Mouse (Mus musculus) kidney, postnatal 4 days (tissue): Measurements from ENCODE around the gene Kif14.

Experiments
- DNase-seq, 2 experiments: peaks; one replicate each; pipeline ENCODE4 v3.0.0; 2021; ENCODE audit warnings: mixed read lengths in 2 of 2

Kif14 gene

GRCm38 (mm10) chr1:136466143-136466811 lies at the start of gene Kif14:
Gene Kif14 (plus strand): TSS chr1:136466343.
- peak; percentile 97 to 98 for DNase-seq

DNA sequence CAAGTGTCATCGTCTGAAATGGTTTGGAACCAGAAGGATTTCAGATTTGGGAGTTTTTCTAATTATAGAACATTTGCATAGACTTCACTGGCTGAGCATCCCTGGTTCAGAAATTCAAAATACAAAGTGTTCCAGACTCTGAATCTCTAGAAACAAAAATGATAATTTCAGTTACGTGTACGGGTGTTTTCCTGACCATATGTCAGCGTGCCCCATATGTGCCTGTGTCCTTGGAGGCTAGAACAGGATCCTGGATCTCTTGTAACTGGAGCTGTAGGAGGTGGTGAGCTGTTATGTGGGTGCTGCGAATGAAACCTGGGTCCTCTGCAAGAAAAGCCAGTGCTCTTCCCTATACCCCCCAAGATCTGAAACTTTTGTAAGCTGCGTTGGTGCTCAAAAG lies 47.8 kb upstream of the Kif14 start:
- DNase-seq: no peak

DNA sequence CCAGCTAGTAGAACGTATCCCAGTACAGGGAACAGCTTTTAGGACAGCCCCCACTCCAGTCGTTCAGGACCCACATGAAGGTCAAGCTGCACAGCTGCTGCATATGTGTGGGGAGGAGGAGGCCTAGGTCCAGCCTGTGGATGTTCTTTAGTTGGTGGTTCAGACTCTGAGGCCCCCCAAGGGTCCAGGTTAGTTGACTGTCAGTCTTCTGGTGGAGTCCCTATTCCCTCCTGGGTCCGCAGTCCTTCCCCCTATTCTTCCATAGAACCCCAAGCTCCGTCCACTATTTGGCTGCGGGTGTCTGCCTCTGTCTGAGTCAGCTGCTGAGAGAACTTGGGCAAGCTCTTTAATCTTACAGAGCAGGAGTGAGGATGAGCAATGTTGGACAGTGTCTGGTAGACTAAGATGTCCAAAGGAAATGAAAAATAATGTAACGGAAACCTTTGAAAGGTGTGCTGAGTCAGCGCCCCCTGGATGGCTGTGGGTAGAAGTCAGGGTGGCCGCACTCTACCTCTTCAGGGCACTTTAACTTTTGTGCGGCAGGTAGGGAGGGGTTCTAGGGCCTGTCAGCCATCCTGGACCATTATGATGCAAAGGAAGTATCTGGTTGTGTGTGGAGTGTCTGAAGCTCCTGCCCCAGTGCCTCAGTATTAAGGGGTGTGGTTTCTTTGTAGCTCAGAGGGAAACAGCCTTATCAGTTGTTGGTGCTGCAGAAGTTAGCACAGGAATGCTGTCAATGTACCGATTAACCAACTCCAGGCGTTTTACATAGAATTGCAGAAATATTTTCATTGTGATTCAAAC lies 38.8 kb upstream of the Kif14 start:
- DNase-seq: no peak

DNA sequence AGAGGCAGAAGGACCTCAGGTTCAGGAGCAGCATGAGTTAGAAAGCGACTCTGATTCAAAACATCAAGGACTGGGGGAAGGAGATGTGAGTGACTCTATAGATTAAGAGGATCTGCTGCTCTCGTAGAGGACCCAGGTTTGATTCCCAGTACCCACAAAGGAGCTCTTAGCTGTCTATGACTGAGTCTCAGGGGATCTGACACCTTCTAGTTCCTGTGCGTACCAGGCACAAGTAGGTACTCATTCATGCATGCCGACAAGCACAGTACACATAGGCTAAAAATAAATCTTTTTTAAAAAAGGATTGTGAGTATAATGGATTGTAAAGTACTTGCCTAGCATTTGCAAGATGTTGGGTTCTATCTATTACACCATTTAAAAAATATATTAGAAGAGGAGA lies 37.2 kb upstream of the Kif14 start:
- DNase-seq: no peak

DNA sequence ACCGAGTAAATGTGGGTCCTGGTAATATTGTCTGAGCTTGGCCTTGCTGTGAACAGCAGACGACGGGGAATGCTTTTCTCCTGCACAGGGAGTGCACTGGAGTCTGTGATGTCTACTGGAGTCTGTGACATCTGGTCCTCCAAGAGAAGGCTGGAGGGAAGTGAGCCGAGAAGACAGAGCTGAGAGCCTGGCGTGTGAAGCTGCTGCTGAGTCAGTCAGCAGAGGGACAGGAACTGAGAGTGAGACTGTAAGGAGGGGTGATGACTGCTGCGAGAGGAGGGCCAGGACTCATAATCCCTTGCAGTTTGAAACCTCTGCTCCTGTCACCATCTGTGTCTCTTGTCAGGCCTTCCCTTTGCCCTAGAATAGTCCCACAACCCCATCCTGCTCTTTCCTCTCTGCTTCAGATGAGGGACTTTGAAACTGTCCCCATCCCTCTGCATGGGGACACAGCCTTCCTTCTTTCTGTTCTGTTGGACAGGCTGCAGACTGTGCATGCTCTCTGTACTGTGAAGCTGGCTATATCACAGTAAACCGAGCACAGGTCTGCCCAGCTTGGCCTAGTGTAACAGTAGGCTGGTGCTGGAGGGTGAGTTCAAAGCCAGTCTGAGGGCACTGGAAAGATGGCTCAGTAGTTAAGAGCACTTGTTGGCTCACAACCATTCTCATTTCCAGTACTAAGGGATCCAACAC lies 35.9 kb upstream of the Kif14 start:
- DNase-seq: no peak

DNA sequence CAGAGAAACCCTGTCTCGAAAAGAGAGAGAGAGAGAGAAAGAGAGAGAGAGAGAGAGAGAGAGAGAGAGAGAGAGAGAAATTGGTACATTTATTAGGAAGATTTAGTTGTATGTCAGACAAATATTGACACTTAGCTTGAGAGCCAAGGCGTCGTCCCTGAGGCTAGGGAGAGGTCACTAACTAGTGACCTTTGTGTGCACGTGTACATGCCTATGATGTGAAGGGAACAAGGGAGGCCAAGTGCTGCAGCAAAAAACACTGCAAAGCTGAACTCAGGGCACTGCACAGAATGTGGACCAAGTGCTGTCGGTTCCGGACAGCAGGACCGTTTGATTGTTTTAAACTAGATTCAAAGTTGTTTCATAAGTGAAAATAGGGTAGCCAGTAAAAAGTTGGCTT lies 25.4 kb upstream of the Kif14 start:
- no peak for DNase-seq

- DNase-seq: no peak
Measured at GRCm38 (mm10) chr1:136442809-136443208, 23.3 kb upstream of the Kif14 start.

GRCm38 (mm10) chr1:136444555-136445255 lies 21.4 kb upstream of the Kif14 start:
- DNase-seq: no peak

- peak in 1 of 2 experiments; percentile 52 for DNase-seq
Measured at GRCm38 (mm10) chr1:136446933-136447332, 19.2 kb upstream of the Kif14 start.

- DNase-seq: peak; percentile 29 to 50
Measured at GRCm38 (mm10) chr1:136447338-136447737, 18.8 kb upstream of the Kif14 start.

- no peak for DNase-seq
Measured at GRCm38 (mm10) chr1:136449541-136449940, 16.6 kb upstream of the Kif14 start.

GRCm38 (mm10) chr1:136450206-136450605 lies 15.9 kb upstream of the Kif14 start:
- DNase-seq: no peak

DNA sequence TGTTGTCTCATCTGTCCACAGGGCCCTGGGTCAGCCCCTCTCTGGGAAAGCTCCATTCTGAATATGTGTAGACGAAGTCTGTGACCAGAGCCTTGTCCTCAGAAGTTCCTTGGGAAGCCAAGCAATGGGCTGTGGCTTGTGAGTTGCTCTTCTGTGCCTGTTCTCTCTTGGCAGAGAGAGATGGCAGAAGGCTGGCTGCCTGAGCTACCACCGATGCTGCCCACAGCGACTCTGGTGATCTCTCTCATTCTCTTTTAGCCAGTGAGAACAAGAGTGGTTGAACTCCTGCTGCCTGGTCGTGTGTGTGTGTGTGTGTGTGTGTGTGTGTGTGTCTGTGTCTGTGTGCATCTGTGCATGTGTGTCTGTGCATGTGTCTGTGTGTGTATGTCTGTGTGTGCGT lies 13.7 kb upstream of the Kif14 start:
- DNase-seq: no peak

GRCm38 (mm10) chr1:136455756-136456585 lies 10.2 kb upstream of the Kif14 start:
- no peak for DNase-seq

DNA sequence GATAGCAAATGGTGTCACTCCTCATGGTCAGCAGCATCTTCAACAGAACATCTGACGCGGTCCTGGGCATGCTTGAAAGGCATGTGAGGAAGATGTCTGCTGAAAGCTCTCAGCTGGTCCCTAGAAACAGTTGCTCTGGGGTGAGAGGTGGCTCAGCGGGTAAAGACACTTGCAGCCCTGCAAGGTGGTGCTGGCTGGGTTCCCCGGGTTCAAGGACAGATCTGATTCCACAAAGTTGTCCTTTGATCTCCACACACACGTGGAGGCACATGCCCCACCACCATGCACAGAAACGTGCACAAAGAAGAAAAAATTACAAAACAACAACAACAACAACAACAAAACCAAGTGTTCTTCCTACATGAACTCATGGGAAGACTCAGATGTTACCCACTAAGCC lies 9.4 kb upstream of the Kif14 start:
- DNase-seq: no peak

GRCm38 (mm10) chr1:136457403-136457802 lies 8.7 kb upstream of the Kif14 start:
- no peak for DNase-seq

DNA sequence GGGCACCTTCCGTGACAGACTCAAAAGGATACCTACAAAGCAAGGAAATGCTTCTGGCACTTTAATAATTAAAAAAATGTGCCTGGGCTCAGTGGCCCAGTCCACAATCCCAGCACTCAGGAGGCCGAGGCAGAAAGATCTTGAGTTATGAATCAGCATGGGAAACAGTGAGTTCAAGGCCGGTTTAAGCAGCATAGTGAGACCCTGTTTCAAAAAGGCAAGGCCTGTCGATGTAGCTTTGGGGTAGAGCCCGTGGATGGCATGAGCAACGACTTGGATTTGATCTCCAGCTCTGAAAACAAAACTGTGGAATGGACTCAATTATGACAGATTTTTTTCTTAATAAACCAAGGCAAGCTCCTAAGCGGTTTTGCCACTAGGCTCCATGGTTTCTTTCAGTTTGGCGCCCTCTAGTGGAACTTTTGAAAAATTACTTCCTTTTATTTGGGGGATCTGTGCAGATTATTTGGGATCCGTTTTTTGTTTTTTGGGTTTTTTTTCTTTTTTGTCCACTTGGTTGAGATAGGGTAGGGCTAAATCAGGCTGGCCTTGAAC lies 7.4 kb upstream of the Kif14 start:
- peak in 1 of 2 experiments; percentile 19 for DNase-seq

DNA sequence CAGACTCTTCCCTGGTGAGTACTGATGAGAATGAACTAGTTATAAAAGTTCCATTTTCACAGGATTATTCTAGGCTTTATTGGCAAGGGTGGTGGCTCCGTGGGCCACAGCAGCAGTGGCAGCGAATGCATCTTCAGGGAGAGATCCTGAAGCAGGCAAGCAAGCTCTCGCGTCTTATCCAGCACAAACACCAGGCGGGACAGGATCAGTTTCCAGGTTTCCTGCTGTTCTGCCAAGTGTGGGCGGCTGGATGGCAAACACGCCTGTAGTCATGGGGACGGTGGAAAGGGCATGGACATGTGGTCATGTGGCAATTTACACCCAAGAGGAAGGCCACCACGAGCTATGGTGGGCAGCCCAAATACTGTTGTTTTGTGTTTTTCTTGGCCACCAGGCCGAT lies 3.7 kb upstream of the Kif14 start:
- no peak for DNase-seq

- no peak for DNase-seq
Measured at GRCm38 (mm10) chr1:136465168-136465567, 975 bp upstream of the Kif14 start.

DNA sequence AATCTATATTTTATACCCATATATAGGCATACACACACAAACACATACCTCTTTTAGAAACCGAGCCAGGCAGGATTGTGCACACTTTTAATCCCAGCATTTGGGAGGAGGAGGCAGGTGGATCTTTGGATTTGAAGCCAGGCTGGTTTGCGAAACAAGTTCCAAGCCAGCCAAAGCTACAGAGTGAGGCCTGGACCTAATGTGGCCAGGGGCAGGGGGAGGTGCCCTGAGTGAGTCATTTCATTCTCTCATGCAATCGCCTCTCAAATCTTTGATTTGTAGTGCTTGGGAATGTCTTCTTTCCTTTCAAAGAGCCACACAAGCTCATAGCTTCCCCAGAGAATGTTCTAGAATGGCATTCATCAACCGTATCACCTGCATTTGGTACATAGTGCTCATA lies 3.3 kb downstream of the Kif14 start:
- DNase-seq: no peak

- DNase-seq: no peak
Measured at GRCm38 (mm10) chr1:136470471-136470870, 4.3 kb downstream of the Kif14 start.

GRCm38 (mm10) chr1:136491681-136492080 lies 25.5 kb downstream of the Kif14 start:
- DNase-seq: no peak
